Mouse (Mus musculus) lung, embryonic 16.5 days (tissue): ENCODE data around the gene Dstn. TPM values are rescaled to one million over a fixed set of nuclear protein-coding genes. Genes with fewer than 3 reads are reported as not detected.

Source experiments
- ATAC-seq: fragments of 200-750 bp; cut with Nextera tagmentation; 2 replicates; pipeline ENCODE4 v1.8.0; 2017; ENCODE audit warnings: low read depth, mild to moderate bottlenecking, moderate library complexity
- H3K27ac ChIP-seq: fragments of 300-500 bp; sonication (generic); 2 replicates; pipeline ENCODE4 v1.5.1; 2014; ENCODE audit warnings: mild to moderate bottlenecking, control low read depth, low read length
- H3K27me3 ChIP-seq: fragments of 300-500 bp; sonication (generic); 2 replicates; pipeline ENCODE4 v1.6.1; 2014; ENCODE audit warnings: low read depth, low read length, mixed read lengths; ENCODE audit not compliant: control insufficient read depth, insufficient read depth
- H3K36me3 ChIP-seq: fragments of 300-500 bp; sonication (generic); 2 replicates; pipeline ENCODE4 v1.6.1; 2014; ENCODE audit warnings: low read length; ENCODE audit not compliant: control insufficient read depth, insufficient read depth
- H3K4me1 ChIP-seq: fragments of 300-500 bp; sonication (generic); replicated peaks from 2 replicates; pipeline ENCODE4 v1.6.1; 2014; ENCODE audit warnings: low read length, mixed read lengths; ENCODE audit not compliant: control insufficient read depth, insufficient read depth
- H3K4me2 ChIP-seq: fragments of 300-500 bp; sonication (generic); 2 replicates; pipeline ENCODE4 v1.6.1; 2014; ENCODE audit warnings: low read depth, low read length, control low read depth
- H3K4me3 ChIP-seq: fragments of 300-500 bp; sonication (generic); 2 replicates; pipeline ENCODE4 v1.5.1; 2014; ENCODE audit warnings: mild to moderate bottlenecking, low read length, control low read depth
- H3K9ac ChIP-seq: fragments of 300-500 bp; sonication (generic); 2 replicates; pipeline ENCODE4 v1.6.1; 2014; ENCODE audit warnings: low read length, control low read depth
- H3K9me3 ChIP-seq: fragments of 300-500 bp; sonication (generic); 2 replicates; pipeline ENCODE4 v1.6.1; 2016; ENCODE audit warnings: low read length; ENCODE audit not compliant: control insufficient read depth
- WGBS: fragments of 180-500 bp; shearing (Covaris S2); extraction: QIAGEN DNeasy Blood & Tissue Kit; methylation state at CpG from one replicate; pipeline ENCODE4 v1.1.7; 2014; 5-methylcytosine and 5-hydroxymethylcytosine counted together
- polyA plus RNA-seq: library from polyadenylated mRNA; unstranded; fragments of >200 nt; fragmentation: Nextera tagmentation; extraction: Ambion mirVana; gene quantifications from 2 replicates; pipeline ENCODE4 v1.2.1, GENCODE M21; 2015

Dstn gene
- polyA plus RNA-seq, result 565 and 579 TPM in 2 replicates

GRCm38 (mm10) chr2:143914760-143915599 lies at the start of gene Dstn:
Gene Dstn, plus strand, starts transcription at chr2:143915320.
- Histone ChIP-seq H3K4me3 (peak within 1 kb of the TSS; percentile 97), H3K36me3 (no peaks in the 10 kb centered on the region), H3K27ac (peak within 1 kb of the TSS; percentile 100), H3K27me3 (no peaks in the 10 kb centered on the region), H3K9me3 (no peaks in the 10 kb centered on the region), H3K4me1 (peaks cover 17% of the 10 kb centered on the region), H3K9ac (peak within 1 kb of the TSS; percentile 97), H3K4me2 (peak within 1 kb of the TSS; percentile 78)
- under 1% methylated on average over 70 of the region's 71 CpGs for WGBS
- peak; percentile 99 for ATAC-seq

GRCm38 (mm10) chr2:143867326-143867725 lies 47.8 kb upstream of the Dstn start:
- H3K4me2 ChIP-seq, result peak overlapping the region; percentile 33; the same call in 1 of the 2 replicates
- H3K9me3 ChIP-seq, result no peaks in the 10 kb centered on the region
- peak overlapping the region; percentile 18; the same call in 1 of the 2 replicates for H3K4me3 ChIP-seq
- H3K27me3 ChIP-seq, result no peaks in the 10 kb centered on the region; the same call in 1 of the 2 replicates
- 2% methylated on average over 6 of the region's 6 CpGs for WGBS
- peaks cover 11% of the 10 kb centered on the region for H3K4me1 ChIP-seq
- H3K9ac ChIP-seq, result no peak overlapping the region
- no peak overlapping the region for H3K27ac ChIP-seq
- H3K36me3 ChIP-seq, result no peaks in the 10 kb centered on the region
- peak; percentile 64 for ATAC-seq

- Histone ChIP-seq H3K4me2 (no peak overlapping the region), H3K27ac (no peak overlapping the region), H3K9ac (no peak overlapping the region), H3K36me3 (no peaks in the 10 kb centered on the region), H3K4me1 (peaks cover 5% of the 10 kb centered on the region; the same call in 1 of the 2 replicates), H3K9me3 (no peaks in the 10 kb centered on the region), H3K27me3 (no peaks in the 10 kb centered on the region), H3K4me3 (no peak overlapping the region)
- peak; percentile 68; the same call in 1 of the 2 replicates for ATAC-seq
- 20% methylated on average over 10 of the region's 10 CpGs for WGBS
Measured at GRCm38 (mm10) chr2:143870936-143871688, 44.0 kb upstream of the Dstn start.

GRCm38 (mm10) chr2:143876026-143876425 lies 39.1 kb upstream of the Dstn start:
- ATAC-seq, result no peak
- Histone ChIP-seq H3K9ac (no peak overlapping the region), H3K9me3 (no peaks in the 10 kb centered on the region), H3K27ac (no peak overlapping the region), H3K4me1 (peaks cover 5% of the 10 kb centered on the region; the same call in 1 of the 2 replicates), H3K4me3 (no peak overlapping the region), H3K27me3 (no peaks in the 10 kb centered on the region), H3K4me2 (no peak overlapping the region), H3K36me3 (no peaks in the 10 kb centered on the region)
- 47% methylated on average over 1 of the region's 1 CpGs for WGBS

- peak; percentile 69; the same call in 1 of the 2 replicates for ATAC-seq
- H3K9me3 ChIP-seq, result no peaks in the 10 kb centered on the region
- no peak overlapping the region for H3K27ac ChIP-seq
- 59% methylated on average over 4 of the region's 4 CpGs for WGBS
- H3K4me1 ChIP-seq, result no peaks in the 10 kb centered on the region
- H3K36me3 ChIP-seq, result no peaks in the 10 kb centered on the region
- H3K4me3 ChIP-seq, result no peak overlapping the region
- H3K9ac ChIP-seq, result no peak overlapping the region
- H3K27me3 ChIP-seq, result no peaks in the 10 kb centered on the region
- H3K4me2 ChIP-seq, result no peak overlapping the region
Measured at GRCm38 (mm10) chr2:143876929-143877632, 38.0 kb upstream of the Dstn start.

GRCm38 (mm10) chr2:143879311-143879710 lies 35.8 kb upstream of the Dstn start:
- Histone ChIP-seq H3K4me2 (no peak overlapping the region), H3K9me3 (no peaks in the 10 kb centered on the region), H3K27ac (no peak overlapping the region), H3K27me3 (no peaks in the 10 kb centered on the region), H3K9ac (no peak overlapping the region), H3K36me3 (no peaks in the 10 kb centered on the region), H3K4me3 (no peak overlapping the region), H3K4me1 (no peaks in the 10 kb centered on the region)
- WGBS, result 85% methylated on average over 6 of the region's 6 CpGs
- no peak for ATAC-seq

GRCm38 (mm10) chr2:143882002-143882401 lies 33.1 kb upstream of the Dstn start:
- Histone ChIP-seq H3K27me3 (no peaks in the 10 kb centered on the region), H3K4me3 (no peak overlapping the region), H3K9ac (no peak overlapping the region), H3K9me3 (no peaks in the 10 kb centered on the region), H3K27ac (no peak overlapping the region), H3K4me2 (no peak overlapping the region), H3K36me3 (no peaks in the 10 kb centered on the region), H3K4me1 (no peaks in the 10 kb centered on the region)
- 90% methylated on average over 4 of the region's 4 CpGs for WGBS
- no peak for ATAC-seq

GRCm38 (mm10) chr2:143882606-143883288 lies 32.4 kb upstream of the Dstn start:
- no peaks in the 10 kb centered on the region for H3K27me3 ChIP-seq
- 75% methylated on average over 10 of the region's 10 CpGs for WGBS
- no peaks in the 10 kb centered on the region for H3K36me3 ChIP-seq
- H3K4me3 ChIP-seq, result no peak overlapping the region
- ATAC-seq, result no peak
- H3K9ac ChIP-seq, result no peak overlapping the region
- H3K9me3 ChIP-seq, result no peaks in the 10 kb centered on the region
- no peak overlapping the region for H3K27ac ChIP-seq
- no peaks in the 10 kb centered on the region for H3K4me1 ChIP-seq
- H3K4me2 ChIP-seq, result no peak overlapping the region
